Mouse (Mus musculus) urinary bladder, postnatal 36 days (tissue): ENCODE data around the gene Hdhd5.

Source experiments
- DNase-seq, 2 experiments: peaks; one replicate each; pipeline ENCODE4 v3.0.0; 2022; ENCODE audit warnings: low spot score in 2 of 2, mixed read lengths in 1 of 2

The Hdhd5 gene

DNA sequence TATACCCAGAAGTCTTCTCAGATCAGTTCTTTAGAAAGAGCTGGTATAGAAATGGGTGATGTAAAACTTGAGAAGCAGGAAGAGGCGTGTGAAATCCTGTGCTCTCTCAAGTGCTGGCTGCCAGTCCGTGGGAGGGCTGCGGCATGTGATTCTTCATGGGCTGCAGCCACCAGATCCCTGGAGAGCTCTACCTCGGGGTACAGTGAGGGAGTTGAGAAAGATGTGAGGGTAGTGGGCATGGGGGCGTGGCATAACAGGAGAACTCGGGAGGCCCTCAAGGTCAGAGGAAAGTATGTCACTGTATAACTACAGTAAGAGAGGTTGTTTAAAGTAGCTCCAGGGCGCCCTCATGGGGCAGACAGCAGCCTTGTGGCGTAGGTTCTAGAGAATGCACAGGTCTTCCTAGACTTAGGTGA lies 47.9 kb downstream of the Hdhd5 start:
- DNase-seq = peak in 1 of 2 experiments; percentile 39

DNA sequence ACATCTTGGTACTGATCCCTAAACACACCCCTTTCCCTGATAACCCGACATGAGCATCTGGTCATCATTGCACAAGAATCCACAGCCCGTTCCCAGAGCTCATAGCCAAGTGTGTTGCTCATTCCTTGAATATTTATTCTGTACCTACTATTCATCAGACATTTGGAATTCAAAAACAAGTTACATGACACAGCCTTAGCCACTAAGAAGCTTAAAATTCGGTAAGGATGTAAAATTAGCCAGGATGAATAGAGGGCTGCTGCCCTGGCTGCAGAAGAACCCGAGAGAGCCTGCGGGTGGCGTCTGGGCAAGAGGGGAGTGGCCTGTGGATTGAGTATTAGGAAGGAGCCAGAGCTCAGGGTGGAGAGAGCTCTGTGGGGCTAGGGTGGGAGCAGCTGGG lies 48.4 kb downstream of the Hdhd5 start:
- DNase-seq = no peak

DNA sequence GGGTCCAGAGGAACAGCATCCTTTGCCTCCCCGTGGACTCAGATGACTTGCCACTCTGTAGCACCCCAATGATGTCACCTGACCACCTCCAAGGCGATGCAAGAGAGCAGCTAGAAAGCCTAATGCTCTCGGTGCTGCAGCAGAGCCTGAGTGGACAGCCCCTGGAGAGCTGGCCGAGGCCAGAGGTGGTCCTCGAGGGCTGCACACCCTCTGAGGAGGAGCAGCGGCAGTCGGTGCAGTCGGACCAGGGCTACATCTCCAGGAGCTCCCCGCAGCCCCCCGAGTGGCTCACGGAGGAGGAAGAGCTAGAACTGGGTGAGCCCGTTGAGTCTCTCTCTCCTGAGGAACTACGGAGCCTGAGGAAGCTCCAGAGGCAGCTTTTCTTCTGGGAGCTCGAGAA lies 49.1 kb downstream of the Hdhd5 start:
- DNase-seq = no peak

DNA sequence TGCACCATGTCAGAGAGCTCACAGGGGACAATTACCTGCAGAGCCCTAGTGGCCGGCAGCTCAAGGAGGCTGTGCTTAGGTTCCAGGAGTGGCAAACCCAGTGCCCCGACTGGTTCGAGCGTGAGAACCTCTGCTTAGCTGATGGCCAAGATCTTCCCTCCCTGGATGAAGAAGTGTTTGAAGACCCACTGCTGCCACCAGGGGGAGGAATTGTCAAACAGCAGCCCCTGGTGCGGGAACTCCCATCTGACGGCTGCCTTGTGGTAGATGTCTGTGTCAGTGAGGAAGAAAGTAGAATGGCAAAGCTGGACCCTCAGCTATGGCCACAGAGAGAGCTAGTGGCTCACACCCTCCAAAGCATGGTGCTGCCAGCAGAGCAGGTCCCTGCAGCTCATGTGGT lies 49.6 kb downstream of the Hdhd5 start:
- DNase-seq = no peak

- DNase-seq = no peak
These were observed 50.8 kb downstream of the Hdhd5 start for GRCm38 (mm10) chr6:120480361-120480760.

GRCm38 (mm10) chr6:120479302-120479701 lies 51.8 kb downstream of the Hdhd5 start:
- no peak for DNase-seq

GRCm38 (mm10) chr6:120475288-120475687 lies 55.8 kb downstream of the Hdhd5 start:
- no peak for DNase-seq

- DNase-seq = no peak
These were observed 57.7 kb downstream of the Hdhd5 start for GRCm38 (mm10) chr6:120473427-120473826.

DNA sequence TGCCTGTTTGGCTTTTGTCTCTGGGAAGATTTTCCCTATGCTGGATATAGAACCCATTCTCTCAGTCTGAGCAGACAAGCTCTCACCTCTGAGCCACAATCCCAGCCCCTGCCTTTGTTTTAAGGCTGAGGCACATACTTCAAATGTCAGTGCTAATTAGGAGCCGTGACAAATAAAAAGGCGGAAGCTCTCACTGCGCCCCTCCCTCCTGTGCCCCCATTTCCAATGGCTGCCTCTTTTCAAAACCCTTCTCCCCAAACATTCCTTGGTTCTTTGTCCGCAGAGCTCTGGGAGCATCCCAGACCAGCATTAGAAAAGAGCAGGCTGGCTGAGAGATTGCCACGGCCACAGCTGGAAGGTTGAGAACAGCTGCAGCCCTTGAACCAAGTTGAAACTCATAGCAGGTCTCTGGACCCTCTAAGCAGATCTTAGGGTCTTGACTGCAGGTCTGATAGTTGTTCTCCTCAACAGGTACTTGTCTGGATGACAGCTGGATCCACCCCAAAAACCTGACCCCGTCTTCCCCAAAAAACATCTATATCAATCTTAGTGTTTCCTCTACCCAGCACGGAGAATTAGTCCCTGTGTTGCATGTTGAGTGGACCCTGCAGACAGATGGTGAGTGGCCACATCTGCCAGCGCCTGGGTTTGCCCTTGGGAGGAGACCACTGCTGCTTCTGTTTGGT lies 58.5 kb downstream of the Hdhd5 start:
- no peak for DNase-seq

DNA sequence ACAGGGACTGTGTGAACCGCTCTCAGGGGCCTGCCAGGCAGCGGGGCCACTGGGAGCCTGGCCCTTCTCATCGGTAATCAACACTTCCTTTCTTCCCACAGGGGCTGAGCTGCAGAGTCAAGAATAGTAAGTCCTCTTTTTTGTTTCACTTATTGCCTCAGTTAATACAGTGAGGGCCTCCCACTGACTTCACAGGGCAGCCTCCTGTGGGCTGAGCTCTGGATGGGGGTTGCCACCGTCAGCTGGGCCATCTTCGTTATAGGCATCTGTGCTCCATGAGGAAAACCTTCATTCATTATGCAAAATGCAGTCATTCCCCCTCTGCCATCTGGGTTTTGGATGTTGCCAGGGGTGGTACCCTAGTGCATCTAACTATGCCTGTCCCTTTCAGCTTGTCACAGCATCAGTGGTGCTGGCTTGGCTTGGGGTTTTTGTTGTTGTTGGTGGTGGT lies 59.1 kb downstream of the Hdhd5 start:
- no peak for DNase-seq

GRCm38 (mm10) chr6:120470666-120471065 lies 60.5 kb downstream of the Hdhd5 start:
- DNase-seq = no peak

DNA sequence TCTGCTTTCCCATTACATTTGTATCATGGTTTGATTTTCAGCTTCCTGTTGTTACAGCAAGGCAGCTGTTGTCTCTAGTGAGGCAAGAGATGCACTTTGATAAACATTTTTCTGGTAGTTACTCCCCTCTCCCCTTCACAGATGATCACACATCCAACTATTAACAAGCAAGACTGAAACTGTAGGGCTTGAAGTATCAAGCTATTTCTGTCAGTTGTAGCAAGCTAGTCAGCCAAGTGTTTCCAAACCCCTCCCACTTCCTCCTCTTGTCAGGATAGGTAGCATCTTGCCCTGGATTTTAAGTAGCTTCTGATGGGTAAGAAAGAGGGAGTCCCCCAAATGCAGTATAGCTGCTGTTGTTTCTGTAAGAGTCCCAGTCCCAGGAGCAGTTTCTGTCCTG lies 61.3 kb downstream of the Hdhd5 start:
- no peak for DNase-seq

GRCm38 (mm10) chr6:120469268-120469667 lies 61.9 kb downstream of the Hdhd5 start:
- no peak for DNase-seq

DNA sequence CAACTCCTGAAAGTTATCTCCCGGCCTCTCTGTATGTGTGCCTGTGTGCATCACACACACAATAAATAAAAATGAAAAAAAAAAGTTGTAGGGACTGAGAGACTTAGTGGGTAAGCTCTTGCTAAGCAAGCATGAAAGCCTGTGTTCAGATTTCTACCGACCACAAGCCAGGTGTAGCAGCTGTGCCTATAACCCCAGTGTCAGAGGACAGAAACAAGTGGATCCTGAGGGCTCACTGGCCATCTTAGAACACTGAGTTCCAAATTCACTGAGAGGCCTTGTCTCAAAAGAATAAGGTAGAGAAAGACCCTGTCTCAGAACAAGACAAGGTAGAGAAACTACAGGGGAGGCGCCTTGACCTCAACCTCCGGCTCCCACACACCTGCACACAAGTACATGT lies 62.9 kb downstream of the Hdhd5 start:
- no peak for DNase-seq

GRCm38 (mm10) chr6:120466609-120467329 lies 64.3 kb downstream of the Hdhd5 start:
- DNase-seq = no peak

- DNase-seq = no peak
These were observed 65.7 kb downstream of the Hdhd5 start for GRCm38 (mm10) chr6:120465393-120465792.

DNA sequence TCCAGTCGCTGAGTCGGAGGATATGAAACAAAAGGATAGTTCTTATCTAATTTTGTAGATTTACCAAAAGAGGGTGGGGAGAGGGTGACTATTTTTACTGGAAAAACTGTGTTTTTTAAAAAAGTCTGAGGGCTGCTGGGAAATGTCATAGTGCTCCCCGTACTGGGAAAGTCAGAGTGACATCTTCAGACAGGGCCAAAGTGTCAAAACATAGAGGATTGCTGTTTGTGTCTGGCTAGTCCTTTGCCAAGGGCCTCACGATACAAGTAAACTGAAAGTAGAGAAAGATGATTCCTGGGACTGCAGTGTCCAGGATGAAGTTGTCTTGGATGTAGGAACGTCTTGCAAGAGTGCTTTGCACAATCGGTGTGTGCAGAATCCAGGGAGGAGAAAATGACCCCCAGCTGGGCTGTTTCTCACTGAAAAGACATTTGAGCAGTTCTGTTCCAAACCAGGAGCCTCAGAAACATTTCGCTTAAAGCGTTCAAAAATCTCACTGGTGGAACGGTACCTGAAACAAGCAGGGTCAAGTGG lies 66.6 kb downstream of the Hdhd5 start:
- no peak for DNase-seq

DNA sequence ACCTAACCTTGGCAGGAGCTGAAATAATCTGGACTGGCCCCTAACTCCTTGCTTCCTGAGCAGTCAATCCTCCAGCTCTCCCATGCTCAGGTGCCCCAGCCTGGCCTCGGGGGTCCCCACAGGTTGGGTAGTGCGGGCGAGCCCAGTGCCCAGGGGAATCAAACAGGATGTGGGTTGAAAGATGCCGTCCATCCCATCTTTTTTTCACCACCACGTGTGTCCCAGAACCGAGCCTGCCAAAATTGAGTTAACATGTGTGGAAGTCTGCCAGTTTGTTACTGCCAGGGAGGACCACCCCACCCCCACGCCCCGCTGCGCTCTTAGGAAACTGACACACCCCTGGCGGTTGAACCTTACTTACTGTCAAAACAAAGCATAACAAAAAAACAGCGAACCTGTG lies 67.2 kb downstream of the Hdhd5 start:
- DNase-seq = no peak

DNA sequence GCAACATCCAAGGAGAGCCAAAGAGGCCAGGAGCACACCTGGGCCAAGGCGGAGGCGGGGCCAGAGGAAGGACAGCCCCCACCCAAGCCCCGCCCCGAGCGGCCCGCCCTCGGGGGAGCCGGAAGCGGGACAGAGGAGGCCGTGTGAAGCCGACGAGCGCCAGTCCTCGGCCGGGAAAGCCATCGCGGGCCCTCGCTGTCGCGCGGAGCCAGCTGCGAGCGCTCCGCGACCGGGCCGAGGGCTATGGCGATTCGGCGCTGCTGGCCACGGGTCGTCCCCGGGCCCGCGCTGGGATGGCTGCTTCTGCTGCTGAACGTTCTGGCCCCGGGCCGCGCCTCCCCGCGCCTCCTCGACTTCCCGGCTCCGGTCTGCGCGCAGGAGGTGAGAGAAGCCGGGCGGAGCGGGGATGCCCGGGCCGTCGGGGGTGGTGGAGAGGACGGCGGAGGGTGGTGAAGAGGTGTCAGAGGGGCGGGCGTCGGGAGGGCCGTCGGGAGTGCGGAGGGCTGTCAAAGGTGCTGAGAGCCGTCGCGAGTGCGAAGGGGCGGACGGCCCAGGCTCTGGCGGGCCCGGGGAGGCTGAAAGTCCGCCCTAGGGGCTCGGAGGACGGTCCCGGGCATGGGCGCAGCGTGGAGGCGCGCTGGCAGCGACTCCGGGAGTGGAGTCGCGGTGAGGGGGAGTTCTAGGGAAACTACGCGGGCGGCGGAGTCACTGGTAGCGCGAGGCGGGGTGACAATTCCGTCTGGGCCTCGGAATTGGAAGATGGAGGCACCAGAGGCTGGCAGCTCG lies 67.8 kb downstream of the Hdhd5 start, which contains the start of gene Il17ra:
TSS of gene Il17ra (plus strand) at position 162 of the 786 bp plus-strand sequence.
- peak; percentile 80 to 81 for DNase-seq

DNA sequence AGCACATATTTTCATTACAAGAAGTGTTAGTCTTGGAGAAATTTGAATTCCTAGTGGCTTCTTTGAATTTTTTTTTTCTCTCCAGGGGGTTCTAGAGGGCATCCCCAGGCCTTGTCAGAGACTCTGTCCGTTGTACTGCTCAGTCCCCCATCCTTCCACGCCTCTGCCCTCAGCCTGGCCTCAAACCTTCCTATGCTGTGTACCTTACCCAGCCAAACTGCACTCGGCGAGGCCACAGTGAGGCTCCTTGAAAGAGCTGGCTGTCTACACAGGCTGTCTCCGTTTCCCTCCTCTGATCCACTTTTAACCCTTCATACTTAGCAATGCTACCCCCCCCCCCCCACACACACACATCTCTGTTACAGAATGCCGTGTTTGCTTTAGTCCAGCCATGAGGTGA lies 68.9 kb downstream of the Hdhd5 start:
- no peak for DNase-seq

- DNase-seq = no peak
These were observed 69.9 kb downstream of the Hdhd5 start for GRCm38 (mm10) chr6:120461217-120461616.
